ENCODE assay signal across 8 mouse cellular contexts in the genomic region with DNA sequence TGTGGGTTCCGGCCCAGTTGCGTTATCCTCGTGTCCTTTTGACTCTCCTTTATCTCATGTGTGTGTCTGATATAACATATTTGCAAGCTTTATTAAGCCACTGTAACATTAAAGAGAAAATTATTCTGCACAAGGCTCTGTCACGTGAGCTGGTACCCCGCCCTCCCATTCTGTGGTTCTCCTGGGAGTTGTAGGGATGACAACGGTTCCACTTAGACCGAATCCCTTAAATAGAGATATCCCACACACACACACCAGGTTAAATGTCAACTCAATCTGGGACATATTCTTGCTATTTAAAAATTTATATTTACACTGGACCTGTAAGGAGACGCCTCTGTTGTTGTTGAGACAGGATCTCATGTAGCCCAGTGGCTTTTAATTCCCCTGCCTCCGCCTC. TPM values are rescaled to one million over a fixed set of nuclear protein-coding genes. Genes with fewer than 3 reads are reported as not detected.
DNase-seq lines count a peak whose midpoint lies in the region; ATAC-seq lines count a peak whose summit lies in the region.

No protein-coding gene starts in this region.

- intact Hi-C loops in heart, postnatal 25 days (cut with DNase I) = loop anchor here (10.0 kb wide), 1 partner anchor 355 kb away; the partner anchor contains the start of gene Zfp40

- no peaks in the 10 kb centered on the region for H3K27me3 ChIP-seq in heart, embryonic 12.5 days (replicated peaks)
- no peaks in the 10 kb centered on the region for H3K27me3 ChIP-seq in hindbrain, embryonic 14.5 days (ENCODE audit: control insufficient read depth, insufficient read depth, low read length)
- no peaks in the 10 kb centered on the region for H3K27me3 ChIP-seq in midbrain, embryonic 13.5 days

- H3K4me1 ChIP-seq in heart, embryonic 12.5 days (replicated peaks) = peaks cover 11% of the 10 kb centered on the region
- peaks cover 5% of the 10 kb centered on the region; the same call in 1 of the 2 replicates for H3K4me1 ChIP-seq in hindbrain, embryonic 14.5 days (replicated peaks; ENCODE audit: control insufficient read depth, insufficient read depth, low read length)
- peaks cover 21% of the 10 kb centered on the region for H3K4me1 ChIP-seq in midbrain, embryonic 13.5 days (replicated peaks)

- peak overlapping the region; percentile 85 for H3K4me2 ChIP-seq in heart, embryonic 12.5 days
- peak overlapping the region; percentile 78 for H3K4me2 ChIP-seq in hindbrain, embryonic 14.5 days (replicated peaks)
- H3K4me2 ChIP-seq in midbrain, embryonic 13.5 days (replicated peaks) = peak overlapping the region; percentile 71

- peak overlapping the region; percentile 74 for H3K4me3 ChIP-seq in heart, embryonic 12.5 days
- peak overlapping the region; percentile 43 for H3K4me3 ChIP-seq in hindbrain, embryonic 14.5 days (replicated peaks; ENCODE audit: low read length)
- H3K4me3 ChIP-seq in midbrain, embryonic 13.5 days (replicated peaks) = peak overlapping the region; percentile 56

- WGBS in heart, embryonic 12.5 days = 5% methylated on average over 9 of the region's 9 CpGs
- WGBS in hindbrain, embryonic 14.5 days = 5% methylated on average over 9 of the region's 9 CpGs
- WGBS in midbrain, embryonic 13.5 days = 6% methylated on average over 9 of the region's 9 CpGs

- H3K9ac ChIP-seq in heart, embryonic 12.5 days = 0 out of 2 replicates have a peak overlapping the region, but pooled peaks have one; percentile 4
- H3K9ac ChIP-seq in hindbrain, embryonic 14.5 days = peak overlapping the region; percentile 29
- peak overlapping the region; percentile 50; the same call in 1 of the 2 replicates for H3K9ac ChIP-seq in midbrain, embryonic 13.5 days (replicated peaks)

- H3K9me3 ChIP-seq in heart, embryonic 12.5 days (replicated peaks) = no peaks in the 10 kb centered on the region
- no peaks in the 10 kb centered on the region for H3K9me3 ChIP-seq in hindbrain, embryonic 14.5 days (ENCODE audit: control insufficient read depth, low read length)
- no peaks in the 10 kb centered on the region for H3K9me3 ChIP-seq in midbrain, embryonic 13.5 days

- H3K36me3 ChIP-seq in heart, embryonic 12.5 days = no peaks in the 10 kb centered on the region
- 0 out of 2 replicates have a peak, but pooled peaks cover 1% of the 10 kb centered on the region for H3K36me3 ChIP-seq in hindbrain, embryonic 14.5 days (replicated peaks; ENCODE audit: control insufficient read depth, insufficient read depth)
- peaks cover 2% of the 10 kb centered on the region for H3K36me3 ChIP-seq in midbrain, embryonic 13.5 days

- DNase-seq in heart, postnatal 25 days (ENCODE audit: low spot score) = no peak
- peak; percentile 75 for DNase-seq in A20 (ENCODE audit: low read depth, low spot score)
- peak; percentile 43 to 48 for DNase-seq in cerebellum, postnatal 14 days
- DNase-seq in hindbrain, embryonic 14.5 days (ENCODE audit: low spot score) = no peak
- DNase-seq in gastrocnemius, adult 18-20 months (ENCODE audit: low spot score) = no peak

- H3K27ac ChIP-seq in heart, embryonic 12.5 days (ENCODE audit: poor library complexity, severe bottlenecking) = no peak overlapping the region
- no peak overlapping the region for H3K27ac ChIP-seq in hindbrain, embryonic 14.5 days
- H3K27ac ChIP-seq in midbrain, embryonic 13.5 days = no peak overlapping the region

- ATAC-seq in heart, embryonic 12.5 days (ENCODE audit: insufficient number of reproducible peaks, low FRiP score) = no peak
- ATAC-seq in hindbrain, embryonic 14.5 days (ENCODE audit: low FRiP score) = no peak
- ATAC-seq in midbrain, embryonic 13.5 days = no peak
- no peak for ATAC-seq in erythroid progenitor cell, adult 5-6 weeks (replicated peaks; ENCODE audit: low FRiP score, poor library complexity, severe bottlenecking)

RNA-seq across cellular contexts. Expression of gene Zfp213, which starts 14.6 kb away (rescaled TPM):
- polyA plus RNA-seq in heart, embryonic 12.5 days (2016; fragmentation: Nextera tagmentation; extraction: Ambion mirVana) = 14.1 and 16.9 TPM in 2 replicates
- total RNA-seq in heart, postnatal 25 days (2021) = 1 to 10 TPM; 4.7 to 6.2 TPM
- polyA plus RNA-seq in hindbrain, embryonic 14.5 days (2014; fragmentation: Nextera tagmentation; extraction: Ambion mirVana) = 15.4 and 15.6 TPM in 2 replicates
- polyA plus RNA-seq in midbrain, embryonic 13.5 days (2015; fragmentation: Nextera tagmentation; extraction: Ambion mirVana) = 18.0 and 20.4 TPM in 2 replicates
- 2.2 and 3.4 TPM in 2 replicates for total RNA-seq in erythroid progenitor cell, adult 5-6 weeks (2015; ENCODE audit: low replicate concordance)
- 0.90 and 1.4 TPM in 2 replicates for total RNA-seq in erythroid progenitor cell, adult 5-6 weeks (2017; ENCODE audit: low replicate concordance)
- total RNA-seq in gastrocnemius, adult 18-20 months (2021) = 1 to 10 TPM; 2.1 to 2.8 TPM

RNA-seq across cellular contexts. Expression of gene Zfp13, which starts 49.8 kb away (rescaled TPM):
- polyA plus RNA-seq in heart, embryonic 12.5 days (2016; fragmentation: Nextera tagmentation; extraction: Ambion mirVana) = 9.1 and 10.7 TPM in 2 replicates
- 1 to 10 TPM; 3.4 to 4.8 TPM for total RNA-seq in heart, postnatal 25 days (2021)
- polyA plus RNA-seq in hindbrain, embryonic 14.5 days (2014; fragmentation: Nextera tagmentation; extraction: Ambion mirVana) = 20.3 and 21.4 TPM in 2 replicates
- polyA plus RNA-seq in midbrain, embryonic 13.5 days (2015; fragmentation: Nextera tagmentation; extraction: Ambion mirVana) = 26.6 and 28.7 TPM in 2 replicates
- not detected in 2 replicates for total RNA-seq in erythroid progenitor cell, adult 5-6 weeks (2015; ENCODE audit: low replicate concordance)
- not detected in 2 replicates for total RNA-seq in erythroid progenitor cell, adult 5-6 weeks (2017; ENCODE audit: low replicate concordance)
- total RNA-seq in gastrocnemius, adult 18-20 months (2021) = 1 to 10 TPM; 2.5 to 2.9 TPM

RNA-seq across cellular contexts. Expression of gene Zscan10, which starts 51.2 kb away (rescaled TPM):
- polyA plus RNA-seq in heart, embryonic 12.5 days (2016; fragmentation: Nextera tagmentation; extraction: Ambion mirVana) = not detected in 2 replicates
- not detected for total RNA-seq in heart, postnatal 25 days (2021)
- polyA plus RNA-seq in hindbrain, embryonic 14.5 days (2014; fragmentation: Nextera tagmentation; extraction: Ambion mirVana) = 0.25 and 0.27 TPM in 2 replicates
- not detected in 2 replicates for polyA plus RNA-seq in midbrain, embryonic 13.5 days (2015; fragmentation: Nextera tagmentation; extraction: Ambion mirVana)
- total RNA-seq in erythroid progenitor cell, adult 5-6 weeks (2015; ENCODE audit: low replicate concordance) = not detected in 2 replicates
- total RNA-seq in erythroid progenitor cell, adult 5-6 weeks (2017; ENCODE audit: low replicate concordance) = not detected in 2 replicates
- total RNA-seq in gastrocnemius, adult 18-20 months (2021) = not detected

Comparison
In these comparisons a context has a peak if more than half of its experiments do, and no peak if none do; other contexts are left out.
1. DNase-seq: peak in A20 (single experiment) and cerebellum, postnatal 14 days (2 of 2); none in heart, postnatal 25 days (single experiment), hindbrain, embryonic 14.5 days (single experiment) and gastrocnemius, adult 18-20 months (single experiment).
2. Peak in every context shown above with its lines, with median percentiles within 50 percentile points of each other: H3K4me2 ChIP-seq, H3K4me3 ChIP-seq and H3K9ac ChIP-seq.